Mouse (Mus musculus) heart, adult 9 months (tissue): ENCODE measurements around the gene Nr6a1.

Experiments
- DNase-seq, 2 experiments: peaks; one replicate each; pipeline ENCODE4 v3.0.0; 2022; ENCODE audit warnings: low spot score in 2 of 2

The Nr6a1 gene

GRCm38 (mm10) chr2:38783364-38783763, 144.1 kb downstream of the Nr6a1 start:
- no peak for DNase-seq

GRCm38 (mm10) chr2:38782731-38783130, 144.8 kb downstream of the Nr6a1 start:
- DNase-seq = no peak

- no peak for DNase-seq
Observed at GRCm38 (mm10) chr2:38781945-38782720, 145.4 kb downstream of the Nr6a1 start.

- DNase-seq = no peak
Observed at GRCm38 (mm10) chr2:38779939-38780338, 147.5 kb downstream of the Nr6a1 start.

- no peak for DNase-seq
Observed at GRCm38 (mm10) chr2:38777326-38777725, 150.2 kb downstream of the Nr6a1 start.

GRCm38 (mm10) chr2:38774936-38775335, 152.6 kb downstream of the Nr6a1 start:
- DNase-seq = no peak

GRCm38 (mm10) chr2:38771478-38771797, 156.1 kb downstream of the Nr6a1 start:
- DNase-seq = no peak

- no peak for DNase-seq
Observed at GRCm38 (mm10) chr2:38770772-38771477, 156.6 kb downstream of the Nr6a1 start.

- DNase-seq = no peak
Observed at GRCm38 (mm10) chr2:38767177-38767931, 160.1 kb downstream of the Nr6a1 start.

- no peak for DNase-seq
Observed at GRCm38 (mm10) chr2:38739847-38740246, 187.6 kb downstream of the Nr6a1 start.

- DNase-seq = peak in 1 of 2 experiments; percentile 43
Observed at GRCm38 (mm10) chr2:38739410-38739809, 188.1 kb downstream of the Nr6a1 start.

- DNase-seq = no peak
Observed at GRCm38 (mm10) chr2:38738601-38739301, 188.7 kb downstream of the Nr6a1 start.

GRCm38 (mm10) chr2:38735740-38736139, 191.7 kb downstream of the Nr6a1 start:
- DNase-seq = no peak

- no peak for DNase-seq
Observed at GRCm38 (mm10) chr2:38734721-38735120, 192.8 kb downstream of the Nr6a1 start.

- no peak for DNase-seq
Observed at GRCm38 (mm10) chr2:38730331-38730827, 197.1 kb downstream of the Nr6a1 start.

GRCm38 (mm10) chr2:38725427-38725826, 202.1 kb downstream of the Nr6a1 start:
- DNase-seq = no peak

GRCm38 (mm10) chr2:38723378-38723777, 204.1 kb downstream of the Nr6a1 start:
- no peak for DNase-seq

- no peak for DNase-seq
Observed at GRCm38 (mm10) chr2:38722076-38722475, 205.4 kb downstream of the Nr6a1 start.

GRCm38 (mm10) chr2:38720661-38721060, 206.8 kb downstream of the Nr6a1 start:
- DNase-seq = no peak

- DNase-seq = no peak
Observed at GRCm38 (mm10) chr2:38719354-38719753, 208.1 kb downstream of the Nr6a1 start.

GRCm38 (mm10) chr2:38718676-38719075, 208.8 kb downstream of the Nr6a1 start:
- no peak for DNase-seq

- no peak for DNase-seq
Observed at GRCm38 (mm10) chr2:38717436-38717835, 210.1 kb downstream of the Nr6a1 start.
